Mouse (Mus musculus): ENCODE measurements around the gene Gpsm3.

The Gpsm3 gene

GRCm38 (mm10) chr17:34629796-34630603, 40.4 kb downstream of the Gpsm3 start:
- no peak for DNase-seq (ENCODE audit: low spot score)

- DNase-seq (ENCODE audit: low spot score): no peak
Measured at GRCm38 (mm10) chr17:34630761-34631301, 41.2 kb downstream of the Gpsm3 start.

- DNase-seq (ENCODE audit: low spot score): no peak
Measured at GRCm38 (mm10) chr17:34631647-34632046, 42.0 kb downstream of the Gpsm3 start.

- peak; percentile 77 for DNase-seq (ENCODE audit: low spot score)
Measured at GRCm38 (mm10) chr17:34632261-34632691, 42.7 kb downstream of the Gpsm3 start.

GRCm38 (mm10) chr17:34635671-34636070, 46.1 kb downstream of the Gpsm3 start:
- DNase-seq (ENCODE audit: low spot score): no peak

GRCm38 (mm10) chr17:34637459-34637858, 47.9 kb downstream of the Gpsm3 start:
- DNase-seq (ENCODE audit: low spot score): no peak

GRCm38 (mm10) chr17:34639461-34640255, 50.1 kb downstream of the Gpsm3 start:
- DNase-seq (ENCODE audit: low spot score): no peak

GRCm38 (mm10) chr17:34640778-34641601, 51.4 kb downstream of the Gpsm3 start:
- peak; percentile 52 for DNase-seq (ENCODE audit: low spot score)

Data from ovary, adult 18-20 months (tissue).